Mouse (Mus musculus) embryo, embryonic 9.5 days (tissue): Measurements from ENCODE around the gene Il11.

ENCODE experiments used
- DNase-seq: peaks from one replicate; pipeline ENCODE4 v3.0.0-alpha.2; 2017; ENCODE audit errors: extremely low spot score

The Il11 gene

GRCm38 (mm10) chr7:4743354-4743753 is 39.3 kb downstream of the Il11 start:
- DNase-seq, result no peak

GRCm38 (mm10) chr7:4742482-4742819 is 40.2 kb downstream of the Il11 start:
- no peak for DNase-seq

GRCm38 (mm10) chr7:4741672-4742481 is 40.8 kb downstream of the Il11 start:
- DNase-seq, result no peak

- DNase-seq, result peak; percentile 69
These were observed 41.5 kb downstream of the Il11 start for GRCm38 (mm10) chr7:4741151-4741550.

GRCm38 (mm10) chr7:4740309-4740727 is 42.3 kb downstream of the Il11 start:
- no peak for DNase-seq

- DNase-seq, result peak; percentile 96
These were observed 42.9 kb downstream of the Il11 start, which contains the start of gene Kmt5c for GRCm38 (mm10) chr7:4739544-4740275. Gene Kmt5c, plus strand, starts transcription at chr7:4740115.

- no peak for DNase-seq
These were observed 43.6 kb downstream of the Il11 start for GRCm38 (mm10) chr7:4739041-4739543.

- DNase-seq, result no peak
These were observed 49.7 kb downstream of the Il11 start for GRCm38 (mm10) chr7:4732968-4733392.

- DNase-seq, result no peak
These were observed 51.6 kb downstream of the Il11 start for GRCm38 (mm10) chr7:4731090-4731489.

GRCm38 (mm10) chr7:4725169-4725568 is 57.5 kb downstream of the Il11 start, which contains the start of gene Tmem150b:
Gene Tmem150b, minus strand, starts transcription at chr7:4725249.
- no peak for DNase-seq

GRCm38 (mm10) chr7:4724359-4724758 is 58.3 kb downstream of the Il11 start:
- no peak for DNase-seq

GRCm38 (mm10) chr7:4723508-4723907 is 59.2 kb downstream of the Il11 start:
- DNase-seq, result no peak
